Mouse (Mus musculus): ENCODE measurements around the gene Faap20.
A peak's percentile ranks its signal among the peaks of the same experiment; 100 is the strongest.

Faap20 gene

GRCm38 (mm10) chr4:155286090-155286489 is 36.5 kb downstream of the Faap20 start:
- DNase-seq: no peak

DNA sequence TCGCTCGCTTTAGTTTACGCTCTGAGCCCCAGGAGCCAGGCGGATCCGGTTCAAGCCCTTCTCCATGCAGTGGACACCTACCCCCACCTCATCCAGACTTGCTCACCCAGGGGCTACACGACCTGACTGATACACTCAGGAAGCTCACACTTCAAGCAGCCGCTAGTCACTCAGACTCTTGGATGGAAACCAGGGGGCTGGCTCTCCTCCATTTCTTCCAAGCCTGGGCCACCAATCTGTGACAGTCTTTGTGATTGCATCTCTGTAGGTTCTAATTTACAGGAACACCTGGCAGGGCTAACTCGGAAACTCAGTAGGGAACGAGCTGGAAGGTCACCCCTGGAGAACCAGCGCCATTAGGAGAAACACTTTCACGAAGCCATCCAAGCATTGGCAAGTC is 38.1 kb downstream of the Faap20 start:
- DNase-seq: no peak

DNA sequence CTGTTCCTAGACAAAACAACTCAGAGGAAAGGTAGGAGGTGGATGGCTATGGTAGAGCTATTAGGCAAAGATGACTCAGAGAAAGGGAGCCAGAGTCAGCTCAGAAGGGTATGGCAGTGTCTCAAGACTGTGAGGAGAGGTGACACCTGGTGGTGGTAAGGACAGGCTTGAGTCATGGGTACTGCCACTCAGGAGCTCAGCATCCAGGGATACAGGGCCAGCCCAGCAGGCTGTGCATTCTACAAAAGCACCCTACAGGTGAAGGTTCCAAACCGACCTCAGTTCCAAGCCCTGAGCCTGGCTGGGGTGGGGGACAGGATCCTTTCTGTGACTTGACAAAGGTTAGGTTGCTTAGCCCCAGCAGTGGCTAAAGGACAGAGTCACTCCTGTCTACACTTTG is 39.0 kb downstream of the Faap20 start:
- DNase-seq: no peak

DNA sequence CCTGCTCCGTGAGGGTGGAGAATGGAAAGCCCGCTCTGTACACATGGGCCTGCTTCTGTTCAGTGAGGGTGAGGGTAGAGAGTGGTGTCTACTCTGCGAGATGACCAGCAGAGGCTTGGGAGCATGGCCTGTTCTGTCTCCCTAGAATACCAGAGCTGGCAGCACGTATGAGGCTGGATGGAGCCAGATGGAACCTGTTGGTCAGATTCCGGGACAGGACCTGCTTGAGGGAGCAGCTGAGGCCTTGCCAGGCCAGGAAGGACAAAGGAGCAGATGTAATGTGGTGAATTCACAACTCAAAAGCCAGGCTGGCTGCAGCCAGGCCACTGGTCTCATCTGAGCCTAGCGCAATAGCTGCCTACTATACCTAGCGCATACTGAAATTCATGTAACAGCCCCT is 40.4 kb downstream of the Faap20 start:
- peak in 1 of 2 experiments; percentile 30 for DNase-seq

- no peak for DNase-seq
Measured at GRCm38 (mm10) chr4:155292863-155293262, 43.3 kb downstream of the Faap20 start.

DNA sequence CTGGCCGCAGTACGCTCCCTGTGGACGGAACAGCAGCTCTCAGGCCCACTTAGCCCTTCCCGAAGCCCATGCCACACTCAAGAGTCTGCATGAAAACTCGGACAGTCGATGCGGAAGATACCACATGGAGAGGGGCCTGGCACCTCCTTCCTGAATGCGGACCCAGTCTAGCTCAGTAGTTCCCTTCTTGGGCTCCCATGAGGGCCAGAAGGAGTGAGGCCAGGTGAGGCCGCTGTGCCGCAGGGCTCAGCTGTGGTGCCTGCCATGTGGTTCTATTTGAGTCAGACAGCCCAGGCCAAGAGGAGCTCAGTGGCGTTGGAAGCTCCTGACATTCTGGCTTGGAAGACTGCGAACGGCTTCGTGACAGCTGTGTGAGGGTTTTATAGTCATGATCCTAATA is 44.8 kb downstream of the Faap20 start:
- DNase-seq: no peak

DNA sequence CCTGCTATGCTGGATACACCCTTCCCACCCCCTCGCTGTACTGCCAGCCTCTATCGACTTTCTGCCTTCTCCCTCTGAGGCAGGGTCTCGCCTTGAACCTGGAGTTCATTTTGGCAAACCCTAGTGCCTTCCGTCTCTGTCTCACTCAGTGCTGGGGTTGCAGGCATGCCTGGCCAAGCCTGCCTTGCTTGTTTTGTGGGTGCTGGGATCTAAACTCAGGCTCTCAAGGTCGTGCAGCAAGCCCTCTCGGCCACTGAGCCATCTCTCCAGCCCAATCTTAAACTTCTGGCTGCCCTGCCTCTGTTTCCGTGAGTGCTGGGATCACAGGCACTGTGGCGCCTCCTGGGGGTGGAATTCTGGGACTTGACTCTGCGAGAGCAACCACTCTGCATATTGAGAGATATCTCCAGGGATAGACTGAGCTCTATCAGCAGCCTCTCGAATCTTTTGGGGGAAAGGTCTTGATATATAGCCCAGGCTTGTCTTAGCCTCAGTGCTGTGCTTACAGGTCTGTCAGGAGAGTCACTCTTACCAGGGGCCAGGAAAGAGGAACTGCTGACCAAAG is 45.5 kb downstream of the Faap20 start:
- peak; percentile 51 to 54 for DNase-seq

GRCm38 (mm10) chr4:155295996-155296395 is 46.4 kb downstream of the Faap20 start:
- DNase-seq: no peak

- peak; percentile 74 to 78 for DNase-seq
Measured at GRCm38 (mm10) chr4:155297057-155297456, 47.5 kb downstream of the Faap20 start.

GRCm38 (mm10) chr4:155298826-155299225 is 49.2 kb downstream of the Faap20 start:
- no peak for DNase-seq

DNA sequence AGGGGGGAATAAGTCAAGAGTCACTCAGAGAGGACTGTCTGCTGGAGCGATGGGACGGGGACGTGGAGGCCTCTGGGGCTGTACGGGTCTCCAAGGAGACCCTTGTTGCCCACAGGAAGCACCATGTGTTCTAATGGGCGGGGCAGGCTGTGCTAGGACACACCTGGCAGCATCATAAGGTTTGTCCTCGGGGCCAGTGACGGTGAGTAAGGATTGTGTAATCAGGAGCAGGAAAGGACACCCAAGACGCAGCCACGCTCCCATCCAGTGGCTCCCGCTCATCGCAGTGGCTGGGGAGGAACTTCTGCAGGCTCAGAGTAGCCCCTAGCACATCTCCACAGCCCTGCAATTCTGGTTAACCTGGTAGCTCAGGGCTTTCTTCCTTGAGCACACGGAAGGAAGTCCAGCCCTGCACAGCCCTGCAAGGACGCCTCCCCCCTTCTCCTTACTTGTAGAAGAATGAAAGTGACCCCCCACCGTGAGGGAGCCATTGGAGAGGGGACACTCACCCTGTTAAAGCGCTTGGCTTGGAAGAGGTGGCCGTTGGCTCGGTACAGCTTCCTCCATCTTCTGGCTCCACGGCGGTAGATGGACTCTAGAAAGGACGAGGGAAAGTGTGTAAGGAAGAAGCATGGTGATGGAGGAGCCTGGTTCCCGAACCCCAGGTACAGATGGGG is 51.0 kb downstream of the Faap20 start:
- no peak for DNase-seq

DNA sequence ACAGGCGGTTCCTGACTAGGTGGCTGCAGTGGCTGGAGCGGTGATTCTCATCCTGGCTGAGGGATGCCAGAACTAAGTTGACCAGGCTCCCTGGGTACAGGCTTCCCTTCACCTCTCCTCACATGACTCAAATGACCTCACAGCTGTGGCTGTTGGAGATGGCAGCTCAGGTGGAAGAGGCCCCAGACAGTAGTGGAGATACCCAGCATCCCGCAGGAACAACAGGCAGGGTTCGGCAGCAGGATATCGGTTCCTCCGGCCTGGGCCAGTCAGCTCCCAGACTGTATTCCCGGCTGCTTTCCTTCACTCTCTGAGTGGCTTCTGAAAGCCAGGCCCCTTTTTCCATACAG is 51.5 kb downstream of the Faap20 start:
- DNase-seq: no peak

GRCm38 (mm10) chr4:155301965-155302364 is 52.4 kb downstream of the Faap20 start:
- DNase-seq: no peak

DNA sequence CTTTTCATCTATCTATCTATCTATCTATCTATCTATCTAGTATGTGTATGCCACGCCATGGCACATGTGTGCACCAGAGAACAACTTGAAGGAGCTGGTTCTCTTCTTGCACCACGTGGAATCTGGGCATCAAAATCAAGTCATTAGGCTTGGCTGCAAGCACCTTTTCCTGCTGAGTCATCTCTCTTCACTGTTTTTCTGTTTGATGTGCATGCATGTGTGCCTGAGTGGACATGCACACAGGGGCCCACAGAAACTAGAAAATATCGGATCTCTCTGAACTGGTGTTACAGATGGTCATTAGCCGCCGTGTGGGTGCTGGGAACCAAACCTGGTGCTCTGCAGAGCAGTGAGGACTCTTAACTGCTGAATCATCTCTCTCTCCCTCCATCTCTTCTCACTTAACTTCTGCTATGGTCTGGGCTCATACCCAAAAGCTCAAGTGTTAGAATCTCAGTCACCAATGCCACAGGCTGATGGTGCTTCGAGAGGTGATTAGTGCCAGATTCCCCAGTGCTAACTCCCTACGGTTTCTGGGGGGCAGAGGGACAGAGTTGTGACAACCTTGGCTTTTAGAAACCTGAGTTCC is 55.0 kb downstream of the Faap20 start:
- DNase-seq: no peak

GRCm38 (mm10) chr4:155305531-155306031 is 56.0 kb downstream of the Faap20 start:
- no peak for DNase-seq

All from kidney, postnatal 4 days (tissue).